Mouse (Mus musculus): ENCODE results near the gene Nebl. TPM values are rescaled to one million over a fixed set of nuclear protein-coding genes. Genes with fewer than 3 reads are reported as not detected.
A peak's percentile ranks its signal among the peaks of the same experiment; 100 is the strongest.

Nebl gene
- polyA plus RNA-seq, 1 experiment from 2014 or later: 220 TPM

DNA sequence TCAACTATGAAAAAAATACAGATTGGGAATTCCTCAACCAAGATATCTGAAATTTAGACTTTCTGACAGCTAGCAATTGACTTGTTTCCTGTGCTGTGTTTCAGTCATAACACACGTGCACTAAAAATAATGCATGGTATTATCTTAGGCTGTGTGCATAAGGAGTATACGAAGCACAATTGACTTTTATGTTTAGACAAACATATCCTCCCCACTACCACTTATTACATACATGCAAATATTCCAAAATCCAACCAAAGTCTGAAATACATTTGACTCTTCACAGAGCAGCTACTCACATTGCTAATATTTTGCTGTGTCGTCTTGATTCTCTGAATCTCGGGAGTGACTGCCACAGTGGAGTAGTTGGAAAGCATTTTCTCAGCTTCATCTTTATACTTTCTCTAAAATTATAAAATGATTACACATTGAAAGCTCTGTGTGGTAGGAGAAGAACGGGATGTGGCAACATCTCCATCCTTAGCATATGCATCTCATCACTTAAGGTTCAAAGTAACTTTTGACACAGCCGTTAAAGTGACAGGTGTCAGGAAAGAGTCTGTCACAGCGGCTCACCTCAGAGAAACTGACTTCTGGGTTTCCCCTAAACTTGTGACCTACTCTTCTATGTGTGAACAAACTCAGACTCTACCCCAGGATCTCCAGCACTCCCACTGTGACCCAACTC lies 340.6 kb downstream of the Nebl start:
- no peaks in the 10 kb centered on the region for H3K4me1 ChIP-seq
- H3K27me3 ChIP-seq (replicated peaks): no peaks in the 10 kb centered on the region
- H3K27ac ChIP-seq (replicated peaks): no peak overlapping the region
- no peak overlapping the region for H3K4me3 ChIP-seq
- no peaks in the 10 kb centered on the region for H3K9me3 ChIP-seq
- H3K36me3 ChIP-seq: peaks cover 79% of the 10 kb centered on the region
- no peak for ATAC-seq (ENCODE audit: extremely low read depth, insufficient number of reproducible peaks, low FRiP score, low TSS enrichment)
- H3K4me2 ChIP-seq: no peak overlapping the region
- 76% methylated on average over 7 of the region's 7 CpGs for WGBS
- H3K9ac ChIP-seq: no peak overlapping the region

DNA sequence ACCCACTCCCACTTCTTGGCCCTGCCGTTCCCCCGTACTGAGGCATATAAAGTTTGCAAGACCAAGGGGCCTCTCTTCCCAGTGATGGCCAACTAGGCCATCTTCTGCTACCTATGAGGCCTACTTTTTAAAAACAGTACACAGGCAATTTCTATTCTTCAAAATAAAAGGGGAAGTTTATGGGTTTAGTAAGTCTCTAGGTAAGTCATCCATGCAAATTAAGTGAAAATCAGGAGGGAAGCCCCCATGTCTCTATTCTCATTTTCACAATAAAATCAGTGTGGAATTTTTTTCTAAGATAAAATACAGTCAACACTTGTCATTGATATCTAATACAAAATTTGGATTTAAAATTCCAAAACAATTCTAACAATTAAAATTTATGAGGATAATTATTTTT lies 341.4 kb downstream of the Nebl start:
- Histone ChIP-seq H3K27ac (replicated peaks) (no peak overlapping the region), H3K9ac (no peak overlapping the region), H3K4me2 (no peak overlapping the region), H3K27me3 (replicated peaks) (no peaks in the 10 kb centered on the region), H3K4me3 (no peak overlapping the region), H3K36me3 (peaks cover 78% of the 10 kb centered on the region), H3K9me3 (no peaks in the 10 kb centered on the region), H3K4me1 (no peaks in the 10 kb centered on the region)
- no peak for ATAC-seq (ENCODE audit: extremely low read depth, insufficient number of reproducible peaks, low FRiP score, low TSS enrichment)
- 89% methylated on average over 2 of the region's 2 CpGs for WGBS

DNA sequence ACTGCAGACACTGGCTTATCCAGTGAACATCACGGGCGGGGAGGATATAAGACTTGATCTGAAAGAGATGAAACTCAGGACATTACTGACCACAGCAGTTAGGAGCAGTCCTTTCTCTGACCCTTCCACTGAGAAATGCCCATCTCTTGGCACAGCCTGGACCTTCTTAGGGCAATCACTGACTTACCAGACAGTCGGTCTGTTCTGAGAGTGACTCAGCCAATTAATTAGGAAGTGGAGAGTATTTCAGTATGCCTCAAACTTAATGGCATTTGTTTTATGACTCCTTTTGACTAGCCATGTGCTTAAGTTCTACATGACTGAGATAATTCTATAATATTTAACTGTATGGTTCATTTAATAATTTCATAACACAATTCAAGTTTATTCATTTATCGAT lies 341.9 kb downstream of the Nebl start:
- ATAC-seq (ENCODE audit: extremely low read depth, insufficient number of reproducible peaks, low FRiP score, low TSS enrichment): no peak
- no peak overlapping the region for H3K9ac ChIP-seq
- H3K36me3 ChIP-seq: peaks cover 73% of the 10 kb centered on the region
- no peaks in the 10 kb centered on the region for H3K27me3 ChIP-seq (replicated peaks)
- no peak overlapping the region for H3K4me2 ChIP-seq
- 86% methylated on average over 4 of the region's 4 CpGs for WGBS
- no peak overlapping the region for H3K27ac ChIP-seq (replicated peaks)
- H3K9me3 ChIP-seq: no peaks in the 10 kb centered on the region
- H3K4me1 ChIP-seq: no peaks in the 10 kb centered on the region
- H3K4me3 ChIP-seq: no peak overlapping the region

DNA sequence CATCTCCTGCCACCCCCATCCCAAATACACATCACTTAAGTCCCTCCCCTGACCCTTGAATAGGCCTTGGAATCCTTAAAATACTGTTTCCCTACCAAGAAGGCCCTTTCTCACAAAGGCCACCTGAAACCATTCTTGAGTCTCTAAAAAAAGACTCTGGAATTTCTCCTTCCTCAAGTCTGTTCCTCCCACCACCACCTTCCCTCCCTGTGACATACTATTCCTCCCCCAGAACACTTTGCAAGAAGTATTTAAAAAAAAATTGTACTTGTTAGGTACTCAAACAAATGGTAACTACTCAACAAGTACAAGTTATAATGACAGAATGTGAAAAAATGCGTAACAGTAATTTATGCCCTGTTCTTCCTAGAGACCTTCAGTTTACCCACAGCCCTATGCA lies 349.0 kb downstream of the Nebl start:
- Histone ChIP-seq H3K9me3 (no peaks in the 10 kb centered on the region), H3K4me1 (no peaks in the 10 kb centered on the region), H3K27ac (replicated peaks) (no peak overlapping the region), H3K27me3 (replicated peaks) (no peaks in the 10 kb centered on the region), H3K9ac (no peak overlapping the region), H3K36me3 (peaks cover 65% of the 10 kb centered on the region), H3K4me3 (no peak overlapping the region), H3K4me2 (no peak overlapping the region)
- 92% methylated on average over 1 of the region's 1 CpGs for WGBS
- no peak for ATAC-seq (ENCODE audit: extremely low read depth, insufficient number of reproducible peaks, low FRiP score, low TSS enrichment)

DNA sequence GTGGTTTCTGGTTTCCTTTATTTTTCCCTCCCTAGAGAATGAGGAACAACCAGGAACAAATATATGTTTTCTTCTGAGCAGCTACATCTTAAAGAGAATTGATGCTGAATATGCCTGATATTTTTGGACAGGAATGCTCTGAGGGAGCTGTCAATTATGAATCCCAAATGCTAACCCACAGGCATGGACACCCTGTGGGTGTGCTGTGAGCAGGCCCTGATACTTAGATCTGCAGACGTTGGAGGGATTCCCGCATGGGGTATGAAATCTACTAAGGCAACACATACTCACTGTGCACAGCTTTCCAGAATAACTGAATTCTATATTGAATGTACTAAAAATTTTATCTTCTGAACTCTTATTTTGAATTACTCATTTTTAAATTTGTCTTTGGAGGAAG lies 355.3 kb downstream of the Nebl start:
- 77% methylated on average over 2 of the region's 2 CpGs for WGBS
- Histone ChIP-seq H3K4me2 (no peak overlapping the region), H3K4me3 (no peak overlapping the region), H3K4me1 (no peaks in the 10 kb centered on the region), H3K27ac (replicated peaks) (no peak overlapping the region), H3K9me3 (no peaks in the 10 kb centered on the region), H3K27me3 (replicated peaks) (no peaks in the 10 kb centered on the region), H3K36me3 (peaks cover 73% of the 10 kb centered on the region), H3K9ac (no peak overlapping the region)
- ATAC-seq (ENCODE audit: extremely low read depth, insufficient number of reproducible peaks, low FRiP score, low TSS enrichment): no peak

DNA sequence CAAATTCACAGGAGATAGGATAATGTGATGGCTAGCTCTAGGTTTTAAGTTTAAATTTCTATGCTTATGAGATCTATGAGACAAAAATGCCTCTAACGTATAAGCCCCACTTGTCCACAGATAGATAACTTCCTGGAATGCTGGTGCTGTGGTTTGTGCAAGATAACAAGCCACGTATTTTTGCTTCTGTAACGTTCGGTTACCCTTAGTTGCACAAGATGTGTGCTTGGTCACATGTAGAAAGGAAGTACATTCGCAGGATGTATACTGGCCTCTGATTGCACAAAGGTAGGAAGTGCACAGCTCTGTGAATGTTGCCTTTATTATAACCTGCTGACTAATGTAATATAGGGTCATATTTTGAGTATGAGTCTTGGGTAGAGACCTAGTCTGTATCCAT lies 365.6 kb downstream of the Nebl start:
- peaks cover 63% of the 10 kb centered on the region for H3K36me3 ChIP-seq
- H3K27ac ChIP-seq (replicated peaks): no peak overlapping the region
- 35% methylated on average over 5 of the region's 5 CpGs for WGBS

DNA sequence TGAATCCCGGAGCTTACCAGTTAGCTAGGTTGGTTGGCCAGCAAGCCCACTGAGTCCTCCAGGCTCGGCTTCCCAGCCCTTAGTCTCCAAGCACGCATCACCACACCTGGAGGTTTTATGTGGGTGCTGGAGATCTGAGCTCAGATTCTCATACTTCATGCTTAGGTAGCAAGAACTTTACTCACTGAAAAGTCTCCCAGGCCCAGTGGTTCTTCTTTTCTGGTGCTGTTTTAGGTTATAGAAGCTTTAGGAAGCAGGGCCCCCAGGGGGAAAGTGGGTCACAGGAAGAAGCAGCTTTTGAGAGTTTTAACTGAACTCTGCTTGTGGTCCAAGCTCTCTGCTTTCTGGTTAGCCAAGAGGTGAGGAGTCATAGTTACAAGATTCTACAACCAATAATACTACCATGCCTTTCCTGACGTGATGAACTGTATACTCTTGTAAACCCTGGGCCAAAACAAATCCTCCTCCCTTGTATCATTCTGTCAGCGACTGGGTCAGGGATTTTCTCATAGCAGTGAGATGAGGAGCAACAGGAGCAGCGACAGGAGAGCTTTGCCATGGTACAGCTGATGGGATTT lies 366.2 kb downstream of the Nebl start:
- H3K27ac ChIP-seq (replicated peaks): no peak overlapping the region; the same call in 1 of the 2 replicates
- no peak overlapping the region for H3K4me3 ChIP-seq
- no peaks in the 10 kb centered on the region for H3K27me3 ChIP-seq (replicated peaks)
- no peak overlapping the region for H3K9ac ChIP-seq
- H3K4me1 ChIP-seq: peaks cover 21% of the 10 kb centered on the region
- peaks cover 61% of the 10 kb centered on the region for H3K36me3 ChIP-seq
- no peaks in the 10 kb centered on the region for H3K9me3 ChIP-seq
- H3K4me2 ChIP-seq: no peak overlapping the region
- ATAC-seq (ENCODE audit: extremely low read depth, insufficient number of reproducible peaks, low FRiP score, low TSS enrichment): no peak
- 70% methylated on average over 6 of the region's 6 CpGs for WGBS

More for the DNA sequence above, 365.6 kb downstream of the Nebl start:
- ATAC-seq (ENCODE audit: extremely low read depth, insufficient number of reproducible peaks, low FRiP score, low TSS enrichment): no peak
- Histone ChIP-seq H3K27me3 (replicated peaks) (no peaks in the 10 kb centered on the region), H3K4me2 (no peak overlapping the region), H3K9ac (no peak overlapping the region), H3K9me3 (no peaks in the 10 kb centered on the region), H3K4me1 (peaks cover 21% of the 10 kb centered on the region), H3K4me3 (no peak overlapping the region)

DNA sequence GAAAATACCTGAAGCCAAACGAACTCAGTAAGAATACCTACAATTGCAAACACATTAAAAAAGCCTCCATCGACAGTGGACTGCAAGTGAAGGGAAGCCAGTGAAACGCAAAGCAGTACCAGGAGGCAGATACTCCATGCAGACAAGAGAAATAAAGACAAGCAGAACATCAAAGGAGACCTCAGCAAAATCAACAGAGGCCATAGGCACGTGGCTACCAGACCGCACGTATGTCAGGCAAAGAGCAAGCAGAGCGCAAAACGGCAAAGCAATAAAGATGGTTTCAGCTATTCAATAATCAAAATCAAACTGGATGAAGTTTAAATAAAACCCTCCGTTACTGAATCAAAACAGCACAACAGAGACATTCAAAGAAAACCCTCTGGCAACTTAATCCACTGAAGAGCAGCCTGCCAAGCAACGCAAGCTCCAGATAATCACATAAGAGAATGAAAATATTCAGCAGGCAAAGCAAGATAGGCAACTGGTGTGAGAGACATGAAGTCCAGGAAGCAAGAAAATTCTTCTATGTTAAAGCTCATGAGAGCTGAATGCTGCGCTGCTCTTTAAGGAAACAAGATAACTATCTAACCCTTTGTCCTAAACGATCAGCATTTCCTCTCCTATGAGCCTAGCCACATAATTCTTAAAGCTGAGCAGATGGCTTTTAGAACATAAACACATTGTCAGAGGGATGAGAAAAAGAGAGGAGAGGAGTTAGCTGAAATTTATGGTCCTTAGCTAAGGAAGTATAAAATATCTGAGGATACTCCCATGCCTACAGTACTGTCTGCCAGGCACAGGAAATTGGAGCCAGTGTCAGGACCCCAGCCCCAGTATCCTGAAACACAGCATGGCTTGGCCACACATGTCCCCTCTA lies 367.7 kb downstream of the Nebl start:
- Histone ChIP-seq H3K27me3 (replicated peaks) (no peaks in the 10 kb centered on the region), H3K27ac (replicated peaks) (peak overlapping the region; percentile 61; the same call in 1 of the 2 replicates), H3K4me3 (no peak overlapping the region), H3K36me3 (peaks cover 56% of the 10 kb centered on the region), H3K9ac (no peak overlapping the region), H3K4me1 (peaks cover 21% of the 10 kb centered on the region), H3K4me2 (0 out of 2 replicates have a peak overlapping the region, but pooled peaks have one; percentile 7), H3K9me3 (no peaks in the 10 kb centered on the region)
- WGBS: 55% methylated on average over 12 of the region's 12 CpGs
- ATAC-seq (ENCODE audit: extremely low read depth, insufficient number of reproducible peaks, low FRiP score, low TSS enrichment): no peak

DNA sequence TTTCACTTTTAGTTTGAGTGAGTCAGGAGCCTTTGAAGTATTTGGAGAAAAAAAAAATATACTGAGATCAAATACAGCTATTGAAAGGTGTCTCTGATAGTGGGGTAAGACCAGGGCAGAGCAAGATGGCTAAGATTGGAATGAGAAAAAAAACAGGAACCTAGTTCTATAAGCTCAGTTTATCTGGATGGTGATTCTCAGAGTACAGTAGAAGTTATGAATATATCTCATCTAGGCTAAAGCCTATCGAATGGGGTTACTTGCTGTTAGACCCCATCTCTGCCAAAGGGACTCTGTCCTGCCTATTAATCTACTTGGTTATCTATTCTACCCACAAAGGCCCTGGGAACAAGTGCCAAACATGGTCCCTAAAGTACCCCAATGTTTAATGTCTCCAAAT lies 369.1 kb downstream of the Nebl start:
- no peak overlapping the region for H3K9ac ChIP-seq
- no peaks in the 10 kb centered on the region for H3K9me3 ChIP-seq
- peaks cover 21% of the 10 kb centered on the region for H3K4me1 ChIP-seq
- H3K36me3 ChIP-seq: peaks cover 61% of the 10 kb centered on the region
- no peak overlapping the region for H3K4me3 ChIP-seq
- no peaks in the 10 kb centered on the region for H3K27me3 ChIP-seq (replicated peaks)
- 75% methylated on average over 1 of the region's 1 CpGs for WGBS
- no peak overlapping the region for H3K27ac ChIP-seq (replicated peaks)
- ATAC-seq (ENCODE audit: extremely low read depth, insufficient number of reproducible peaks, low FRiP score, low TSS enrichment): no peak
- no peak overlapping the region for H3K4me2 ChIP-seq

DNA sequence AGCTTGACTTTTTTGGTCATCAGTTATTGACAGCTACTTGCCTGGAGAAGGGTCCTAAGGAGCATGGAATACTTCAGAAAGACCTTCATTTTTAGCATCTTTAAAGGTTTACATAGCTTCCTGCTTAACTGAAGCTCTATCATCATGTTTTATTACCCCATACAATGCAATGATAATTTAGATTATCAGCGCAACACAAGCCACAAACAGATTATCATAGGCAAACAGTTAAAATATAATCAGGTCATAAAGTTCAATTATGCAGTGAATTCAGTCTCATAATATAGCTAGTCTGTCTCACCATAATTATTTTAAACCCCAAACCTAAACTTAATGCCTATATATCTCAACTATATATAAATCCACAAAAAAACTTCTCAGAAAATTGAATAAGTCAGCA lies 386.6 kb downstream of the Nebl start:
- WGBS: 90% methylated on average over 1 of the region's 1 CpGs

DNA sequence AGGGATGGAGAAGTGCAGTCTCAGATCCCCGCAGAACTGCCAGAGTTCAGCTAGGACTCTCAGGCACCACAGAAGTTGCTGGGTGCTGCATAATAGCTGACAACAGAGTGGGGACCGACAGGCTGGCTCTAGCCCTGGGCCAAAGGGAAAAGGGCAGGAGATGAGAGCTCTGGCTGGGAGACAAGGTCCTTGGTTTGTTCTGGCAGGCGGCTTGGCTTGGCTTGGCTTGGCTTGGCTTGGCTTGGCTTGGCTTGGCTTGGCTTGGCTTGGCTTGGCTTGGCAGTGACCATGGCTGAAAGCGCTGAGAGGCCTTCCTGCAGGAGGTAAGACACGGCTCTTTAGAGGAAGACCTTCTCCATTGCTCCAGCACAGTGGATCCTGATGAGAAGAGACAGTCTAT lies 395.8 kb downstream of the Nebl start:
- no peak overlapping the region for H3K4me3 ChIP-seq
- H3K4me2 ChIP-seq: no peak overlapping the region
- ATAC-seq (ENCODE audit: extremely low read depth, insufficient number of reproducible peaks, low FRiP score, low TSS enrichment): no peak
- no peaks in the 10 kb centered on the region for H3K27me3 ChIP-seq (replicated peaks)
- 72% methylated on average over 5 of the region's 5 CpGs for WGBS
- H3K9me3 ChIP-seq: no peaks in the 10 kb centered on the region
- H3K27ac ChIP-seq (replicated peaks): no peak overlapping the region
- no peaks in the 10 kb centered on the region for H3K4me1 ChIP-seq
- H3K36me3 ChIP-seq: no peaks in the 10 kb centered on the region
- no peak overlapping the region for H3K9ac ChIP-seq

More for the DNA sequence above, 386.6 kb downstream of the Nebl start:
- Histone ChIP-seq H3K4me2 (no peak overlapping the region), H3K4me1 (no peaks in the 10 kb centered on the region), H3K27ac (replicated peaks) (no peak overlapping the region), H3K36me3 (peaks cover 47% of the 10 kb centered on the region), H3K9me3 (no peaks in the 10 kb centered on the region), H3K9ac (no peak overlapping the region), H3K4me3 (no peak overlapping the region), H3K27me3 (replicated peaks) (no peaks in the 10 kb centered on the region)
- ATAC-seq (ENCODE audit: extremely low read depth, insufficient number of reproducible peaks, low FRiP score, low TSS enrichment): no peak

Data from heart, embryonic 13.5 days (tissue).